Mouse (Mus musculus): ENCODE data around the gene Smdt1. TPM values are rescaled to one million over a fixed set of nuclear protein-coding genes. Genes with fewer than 3 reads are reported as not detected.
A peak's percentile ranks its signal among the peaks of the same experiment; 100 is the strongest.

Gene Smdt1
- polyA plus RNA-seq, 1 experiment from 2014 or later = 233 TPM

DNA sequence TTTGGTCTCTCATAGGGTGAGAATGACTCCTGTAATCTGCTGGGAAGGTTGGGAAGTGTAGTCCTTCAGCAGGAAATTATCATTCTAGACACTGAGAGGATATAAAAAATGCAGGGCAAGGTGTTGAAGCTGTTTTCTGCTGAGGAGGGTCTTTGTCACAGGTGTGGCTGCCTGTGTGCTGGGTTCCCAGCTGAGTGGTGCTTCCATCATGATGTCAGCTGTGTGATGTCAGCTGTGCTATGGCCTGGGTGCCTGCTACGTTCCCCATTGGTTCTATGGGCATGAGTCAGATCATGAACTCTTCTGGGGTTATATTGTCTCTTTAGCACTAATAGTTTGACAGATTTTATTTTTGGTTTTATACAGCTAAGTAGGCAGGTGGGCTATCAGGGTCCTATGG, 30.1 kb downstream of the Smdt1 start:
- no peaks in the 10 kb centered on the region for H3K9me3 ChIP-seq (ENCODE audit: control insufficient read depth, low read length)
- DNase-seq (ENCODE audit: low spot score) (no peak), ATAC-seq (replicated peaks; ENCODE audit: low FRiP score) (no peak)
- no peaks in the 10 kb centered on the region for H3K4me1 ChIP-seq (replicated peaks; ENCODE audit: control insufficient read depth, insufficient read depth, low read length)
- no peak overlapping the region for H3K9ac ChIP-seq (ENCODE audit: low read depth, low read length)
- H3K27ac ChIP-seq (ENCODE audit: low read depth, low read length) = no peak overlapping the region
- H3K27me3 ChIP-seq (replicated peaks; ENCODE audit: control insufficient read depth, insufficient read depth, low read length) = no peaks in the 10 kb centered on the region
- H3K36me3 ChIP-seq (ENCODE audit: control insufficient read depth, insufficient read depth, low read length) = peaks cover 4% of the 10 kb centered on the region; the same call in 1 of the 2 replicates
- H3K4me2 ChIP-seq = no peak overlapping the region
- H3K4me3 ChIP-seq (ENCODE audit: low read depth, low read length) = no peak overlapping the region
- WGBS = 78% methylated on average over 1 of the region's 1 CpGs

- no peak overlapping the region for H3K4me2 ChIP-seq
- DNase-seq (ENCODE audit: low spot score) = no peak
- no peak overlapping the region for H3K27ac ChIP-seq (ENCODE audit: low read depth, low read length)
- H3K36me3 ChIP-seq (ENCODE audit: control insufficient read depth, insufficient read depth, low read length) = peaks cover 4% of the 10 kb centered on the region; the same call in 1 of the 2 replicates
- no peaks in the 10 kb centered on the region for H3K27me3 ChIP-seq (replicated peaks; ENCODE audit: control insufficient read depth, insufficient read depth, low read length)
- no peak overlapping the region for H3K9ac ChIP-seq (ENCODE audit: low read depth, low read length)
- H3K4me3 ChIP-seq (ENCODE audit: low read depth, low read length) = no peak overlapping the region
- ATAC-seq (replicated peaks; ENCODE audit: low FRiP score) = no peak
- no peaks in the 10 kb centered on the region for H3K4me1 ChIP-seq (replicated peaks; ENCODE audit: control insufficient read depth, insufficient read depth, low read length)
- WGBS = 84% methylated on average over 6 of the region's 6 CpGs
- H3K9me3 ChIP-seq (ENCODE audit: control insufficient read depth, low read length) = no peaks in the 10 kb centered on the region
Measured at GRCm38 (mm10) chr15:82372446-82372845, 33.7 kb downstream of the Smdt1 start.

GRCm38 (mm10) chr15:82372991-82373390, 34.2 kb downstream of the Smdt1 start:
- no peak overlapping the region for H3K27ac ChIP-seq (ENCODE audit: low read depth, low read length)
- no peaks in the 10 kb centered on the region for H3K27me3 ChIP-seq (replicated peaks; ENCODE audit: control insufficient read depth, insufficient read depth, low read length)
- H3K9me3 ChIP-seq (ENCODE audit: control insufficient read depth, low read length) = no peaks in the 10 kb centered on the region
- peaks cover 4% of the 10 kb centered on the region; the same call in 1 of the 2 replicates for H3K36me3 ChIP-seq (ENCODE audit: control insufficient read depth, insufficient read depth, low read length)
- no peaks in the 10 kb centered on the region for H3K4me1 ChIP-seq (replicated peaks; ENCODE audit: control insufficient read depth, insufficient read depth, low read length)
- no peak for DNase-seq (ENCODE audit: low spot score)
- H3K4me2 ChIP-seq = no peak overlapping the region
- 82% methylated on average over 5 of the region's 5 CpGs for WGBS
- H3K4me3 ChIP-seq (ENCODE audit: low read depth, low read length) = no peak overlapping the region
- H3K9ac ChIP-seq (ENCODE audit: low read depth, low read length) = no peak overlapping the region
- ATAC-seq (replicated peaks; ENCODE audit: low FRiP score) = no peak

- Histone ChIP-seq H3K4me1 (replicated peaks; ENCODE audit: control insufficient read depth, insufficient read depth, low read length) (peaks cover under 1% of the 10 kb centered on the region), H3K36me3 (ENCODE audit: control insufficient read depth, insufficient read depth, low read length) (peaks cover 4% of the 10 kb centered on the region; the same call in 1 of the 2 replicates), H3K4me3 (ENCODE audit: low read depth, low read length) (no peak overlapping the region), H3K27ac (ENCODE audit: low read depth, low read length) (no peak overlapping the region), H3K9me3 (ENCODE audit: control insufficient read depth, low read length) (no peaks in the 10 kb centered on the region), H3K27me3 (replicated peaks; ENCODE audit: control insufficient read depth, insufficient read depth, low read length) (no peaks in the 10 kb centered on the region), H3K9ac (ENCODE audit: low read depth, low read length) (no peak overlapping the region), H3K4me2 (no peak overlapping the region)
- DNase-seq (ENCODE audit: low spot score) (no peak), ATAC-seq (replicated peaks; ENCODE audit: low FRiP score) (no peak)
- 80% methylated on average over 5 of the region's 5 CpGs for WGBS
Measured at GRCm38 (mm10) chr15:82374437-82374836, 35.7 kb downstream of the Smdt1 start.

GRCm38 (mm10) chr15:82375855-82376254, 37.1 kb downstream of the Smdt1 start:
- Histone ChIP-seq H3K4me1 (replicated peaks; ENCODE audit: control insufficient read depth, insufficient read depth, low read length) (peaks cover 11% of the 10 kb centered on the region), H3K9me3 (ENCODE audit: control insufficient read depth, low read length) (no peaks in the 10 kb centered on the region), H3K27ac (ENCODE audit: low read depth, low read length) (no peak overlapping the region), H3K9ac (ENCODE audit: low read depth, low read length) (no peak overlapping the region), H3K36me3 (ENCODE audit: control insufficient read depth, insufficient read depth, low read length) (peaks cover 4% of the 10 kb centered on the region; the same call in 1 of the 2 replicates), H3K27me3 (replicated peaks; ENCODE audit: control insufficient read depth, insufficient read depth, low read length) (no peaks in the 10 kb centered on the region), H3K4me3 (ENCODE audit: low read depth, low read length) (no peak overlapping the region), H3K4me2 (no peak overlapping the region)
- ATAC-seq (replicated peaks; ENCODE audit: low FRiP score) (no peak), DNase-seq (ENCODE audit: low spot score) (no peak)
- WGBS = 80% methylated on average over 9 of the region's 9 CpGs

DNA sequence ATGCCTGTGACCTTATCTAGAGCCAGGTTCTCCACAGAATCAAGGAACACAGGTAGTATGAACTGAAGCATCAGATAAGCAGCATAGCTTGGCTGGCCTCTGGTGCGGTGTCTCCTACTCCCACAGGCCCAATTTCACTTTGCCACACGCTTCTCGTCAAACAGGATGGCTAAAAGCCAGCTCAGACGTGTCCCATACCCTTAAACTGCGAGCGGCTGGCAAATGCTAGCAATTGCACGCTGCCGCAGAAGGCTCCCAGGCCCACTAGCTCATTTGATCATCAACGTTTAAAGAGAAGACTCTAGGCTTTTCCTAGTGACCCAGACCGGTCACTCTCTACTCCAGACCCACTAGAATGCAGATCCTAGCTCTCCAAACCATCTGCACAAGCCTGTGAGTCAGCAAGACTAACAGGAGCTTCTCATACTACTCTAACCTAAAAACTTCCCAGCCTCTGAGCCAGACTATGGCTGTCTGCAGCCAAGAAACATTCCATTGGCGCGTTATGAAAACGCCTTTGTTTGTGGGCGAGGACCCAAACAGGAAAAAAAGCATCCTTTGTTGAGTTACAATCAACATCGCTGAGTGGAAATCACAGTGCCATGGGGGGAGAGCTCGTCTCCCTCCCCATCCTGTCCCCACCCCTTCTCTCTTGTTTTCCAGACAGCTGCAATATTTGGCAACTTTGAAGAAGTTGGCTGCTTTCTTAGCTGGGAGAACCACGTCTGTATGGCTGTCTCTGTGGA, 37.8 kb downstream of the Smdt1 start:
- no peak overlapping the region for H3K4me2 ChIP-seq
- no peak for DNase-seq (ENCODE audit: low spot score)
- peaks cover 11% of the 10 kb centered on the region for H3K4me1 ChIP-seq (replicated peaks; ENCODE audit: control insufficient read depth, insufficient read depth, low read length)
- no peaks in the 10 kb centered on the region for H3K9me3 ChIP-seq (ENCODE audit: control insufficient read depth, low read length)
- WGBS = 76% methylated on average over 17 of the region's 17 CpGs
- H3K27me3 ChIP-seq (replicated peaks; ENCODE audit: control insufficient read depth, insufficient read depth, low read length) = no peaks in the 10 kb centered on the region
- peaks cover 4% of the 10 kb centered on the region; the same call in 1 of the 2 replicates for H3K36me3 ChIP-seq (ENCODE audit: control insufficient read depth, insufficient read depth, low read length)
- H3K9ac ChIP-seq (ENCODE audit: low read depth, low read length) = no peak overlapping the region
- no peak for ATAC-seq (replicated peaks; ENCODE audit: low FRiP score)
- H3K4me3 ChIP-seq (ENCODE audit: low read depth, low read length) = no peak overlapping the region
- H3K27ac ChIP-seq (ENCODE audit: low read depth, low read length) = no peak overlapping the region

GRCm38 (mm10) chr15:82377701-82378100, 38.9 kb downstream of the Smdt1 start:
- Histone ChIP-seq H3K9ac (ENCODE audit: low read depth, low read length) (no peak overlapping the region), H3K4me1 (replicated peaks; ENCODE audit: control insufficient read depth, insufficient read depth, low read length) (peaks cover 11% of the 10 kb centered on the region), H3K27ac (ENCODE audit: low read depth, low read length) (no peak overlapping the region), H3K4me2 (peak overlapping the region; percentile 87), H3K27me3 (replicated peaks; ENCODE audit: control insufficient read depth, insufficient read depth, low read length) (no peaks in the 10 kb centered on the region), H3K9me3 (ENCODE audit: control insufficient read depth, low read length) (no peaks in the 10 kb centered on the region), H3K4me3 (ENCODE audit: low read depth, low read length) (no peak overlapping the region), H3K36me3 (ENCODE audit: control insufficient read depth, insufficient read depth, low read length) (peaks cover 4% of the 10 kb centered on the region; the same call in 1 of the 2 replicates)
- no peak for ATAC-seq (replicated peaks; ENCODE audit: low FRiP score)
- 78% methylated on average over 5 of the region's 5 CpGs for WGBS
- no peak for DNase-seq (ENCODE audit: low spot score)

DNA sequence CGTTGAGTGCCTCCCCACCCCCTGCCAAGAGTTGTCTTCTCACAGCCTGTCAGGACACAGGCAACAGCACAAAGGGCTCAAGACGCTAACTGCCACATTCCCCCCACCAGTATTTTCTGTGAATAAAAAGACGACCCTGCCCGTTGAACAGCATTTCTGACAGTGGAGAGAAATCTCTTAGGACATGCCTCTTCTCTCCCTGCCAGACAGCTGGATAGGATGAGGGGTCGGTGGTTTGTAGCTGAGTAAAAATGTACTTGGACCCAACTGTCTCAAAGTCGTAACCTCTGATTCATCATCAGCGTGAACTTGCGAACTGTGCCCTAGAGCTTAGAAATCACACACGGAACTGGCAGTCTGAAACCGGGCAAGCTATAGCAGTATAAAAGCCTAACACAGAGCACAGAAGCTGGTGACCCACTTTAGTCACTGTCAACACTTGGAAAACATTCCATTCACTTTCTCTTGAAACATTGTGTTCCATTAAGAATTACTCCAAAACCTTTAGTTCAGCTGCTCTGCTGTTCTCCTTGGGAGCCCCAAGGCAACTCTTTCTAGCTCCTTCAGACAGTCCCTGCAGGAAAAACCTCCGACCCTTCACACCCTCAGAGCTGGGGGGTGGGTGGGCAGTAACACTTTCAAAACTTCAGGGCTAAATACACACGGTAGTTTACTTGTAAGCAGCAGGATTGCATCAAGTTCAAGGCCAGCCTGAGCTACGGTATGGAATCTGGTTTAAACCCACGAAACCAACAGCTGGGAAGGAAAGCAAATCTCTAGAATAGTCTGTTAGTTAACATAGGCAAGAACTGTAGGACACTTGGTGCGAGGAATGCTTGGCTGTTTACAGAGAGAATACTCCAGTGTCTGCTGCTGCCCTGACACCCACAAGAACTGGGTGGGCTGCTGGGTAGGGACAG, 39.8 kb downstream of the Smdt1 start:
- ATAC-seq (replicated peaks; ENCODE audit: low FRiP score) = no peak
- Histone ChIP-seq H3K9ac (ENCODE audit: low read depth, low read length) (no peak overlapping the region), H3K4me3 (ENCODE audit: low read depth, low read length) (0 out of 2 replicates have a peak overlapping the region, but pooled peaks have one; percentile 14), H3K4me1 (replicated peaks; ENCODE audit: control insufficient read depth, insufficient read depth, low read length) (peaks cover 11% of the 10 kb centered on the region), H3K36me3 (ENCODE audit: control insufficient read depth, insufficient read depth, low read length) (peaks cover 3% of the 10 kb centered on the region; the same call in 1 of the 2 replicates), H3K9me3 (ENCODE audit: control insufficient read depth, low read length) (no peaks in the 10 kb centered on the region), H3K27ac (ENCODE audit: low read depth, low read length) (peak overlapping the region; percentile 84; the same call in 1 of the 2 replicates), H3K27me3 (replicated peaks; ENCODE audit: control insufficient read depth, insufficient read depth, low read length) (no peaks in the 10 kb centered on the region), H3K4me2 (peak overlapping the region; percentile 87)
- DNase-seq (ENCODE audit: low spot score) = no peak
- 53% methylated on average over 15 of the region's 15 CpGs for WGBS
